Mouse (Mus musculus): ENCODE results near the gene March9. TPM values are rescaled to one million over a fixed set of nuclear protein-coding genes. Genes with fewer than 3 reads are reported as not detected.
"Not testable (repeated sequence)": the region's sequence is repeated elsewhere in the genome, so short reads cannot be mapped to it uniquely, and the experiment has no call there.

Gene March9
- polyA plus RNA-seq, 1 experiment from 2014 or later, result 1.5 TPM

DNA sequence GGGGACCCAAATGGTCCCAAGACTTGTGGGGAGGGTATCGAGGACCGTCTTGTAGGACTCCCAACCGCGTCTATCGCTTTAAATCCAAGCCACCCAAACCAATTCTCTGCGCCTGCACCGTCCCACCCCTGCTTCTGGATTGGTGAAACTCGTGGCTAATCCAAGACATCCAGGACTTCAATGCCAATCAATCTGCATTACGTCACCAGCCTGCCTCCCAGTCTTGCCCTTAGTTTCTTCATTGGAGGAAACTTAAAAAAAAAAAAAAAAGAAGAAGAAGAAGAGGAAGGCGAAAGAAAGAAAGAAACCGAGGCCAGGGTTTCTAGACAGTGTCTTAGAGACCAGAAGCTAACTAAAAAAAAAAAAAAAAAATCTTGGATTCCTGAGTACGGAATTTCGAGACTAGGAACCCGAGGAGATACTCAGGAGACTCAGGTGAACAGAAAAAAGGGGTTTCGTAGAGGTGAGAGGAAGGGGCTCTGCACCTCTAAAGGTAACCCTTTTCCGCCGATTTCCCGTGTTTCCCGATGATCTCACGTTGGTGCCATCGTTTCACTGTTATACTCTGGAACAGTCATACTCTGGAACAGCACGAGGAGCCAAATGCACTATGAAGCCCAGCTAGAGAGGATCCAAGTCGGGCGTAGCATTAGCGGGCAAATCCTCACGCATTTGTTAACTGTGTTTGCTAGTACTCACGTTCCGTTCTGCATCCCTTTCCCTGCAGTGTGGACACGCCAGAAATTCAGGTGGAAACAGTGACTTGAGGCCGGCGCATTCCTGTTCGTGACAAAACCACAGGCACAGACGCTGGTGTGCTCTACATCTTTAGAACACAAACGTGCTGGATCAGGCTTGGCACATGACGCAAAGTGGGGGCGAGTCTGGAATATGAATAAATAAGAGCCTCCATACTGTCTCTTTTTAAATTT lies 10.5 kb upstream of the March9 start, which contains the start of gene Tspan31:
Tspan31 (minus strand) TSS at position 75 of the 932 bp plus-strand sequence.
- Histone ChIP-seq H3K4me3 (replicated peaks) (peak within 1 kb of the TSS; percentile 64), H3K4me1 (replicated peaks) (peaks cover 27% of the 10 kb centered on the region), H3K27ac (peak within 1 kb of the TSS; percentile 90), H3K27me3 (peaks cover 9% of the 10 kb centered on the region), H3K9ac (replicated peaks) (peak within 1 kb of the TSS; percentile 75), H3K4me2 (peak within 1 kb of the TSS; percentile 93), H3K36me3 (peaks cover 35% of the 10 kb centered on the region), H3K9me3 (no peaks in the 10 kb centered on the region)
- ATAC-seq (ENCODE audit: insufficient number of reproducible peaks, insufficient read depth, low FRiP score, low TSS enrichment, low read depth), result peak; percentile 88
- WGBS, result 2% methylated on average over 36 of the region's 36 CpGs

DNA sequence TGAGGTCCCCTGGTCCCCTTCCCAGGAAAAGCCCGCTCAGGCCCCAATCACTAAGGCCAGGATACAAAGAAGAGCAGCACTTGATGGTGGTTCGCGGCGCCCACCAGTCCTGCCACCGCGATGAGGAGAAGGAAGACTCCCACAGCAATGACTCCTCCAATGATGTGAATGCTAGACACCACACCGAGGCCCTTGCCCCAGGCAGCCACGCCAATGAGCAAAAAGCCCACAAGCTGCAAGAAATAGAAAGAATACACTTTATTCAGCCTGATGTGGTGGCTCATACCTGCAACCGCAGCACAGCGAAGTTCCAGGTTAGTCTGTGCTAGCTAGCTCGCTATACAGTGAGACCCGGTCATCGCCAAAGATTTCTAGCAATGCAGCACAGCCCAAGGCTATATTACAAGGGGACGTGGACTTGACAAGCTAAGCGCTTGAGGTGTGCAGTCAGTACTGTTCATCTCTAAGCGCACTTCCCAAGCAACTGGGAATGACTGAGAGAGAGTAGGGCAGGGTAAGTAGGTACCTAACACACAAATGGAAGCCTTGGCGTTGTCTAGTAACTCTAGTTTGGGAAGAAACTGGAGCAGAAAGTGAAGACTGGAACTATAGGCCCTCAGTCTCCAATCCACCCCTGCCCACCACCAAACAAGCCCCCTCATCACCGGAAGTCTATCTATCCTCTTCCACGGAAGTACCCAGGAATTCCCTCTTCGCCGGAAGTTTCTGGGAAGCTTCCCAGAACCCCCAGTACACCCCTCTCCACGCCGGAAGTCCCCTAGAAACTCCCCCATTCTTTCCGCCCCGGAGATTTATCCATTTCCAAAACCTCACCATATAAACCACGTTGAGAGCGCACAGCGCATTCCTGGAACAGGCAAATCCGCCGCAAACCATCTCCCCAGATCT lies 9.6 kb upstream of the March9 start:
- peaks cover 35% of the 10 kb centered on the region for H3K4me1 ChIP-seq (replicated peaks)
- H3K9me3 ChIP-seq, result no peaks in the 10 kb centered on the region
- peak overlapping the region; percentile 90 for H3K27ac ChIP-seq
- peaks cover 44% of the 10 kb centered on the region for H3K36me3 ChIP-seq
- H3K4me2 ChIP-seq, result peak overlapping the region; percentile 83
- ATAC-seq (ENCODE audit: insufficient number of reproducible peaks, insufficient read depth, low FRiP score, low TSS enrichment, low read depth), result peak; percentile 54
- peak overlapping the region; percentile 64 for H3K4me3 ChIP-seq (replicated peaks)
- H3K9ac ChIP-seq (replicated peaks), result peak overlapping the region; percentile 63
- H3K27me3 ChIP-seq, result no peaks in the 10 kb centered on the region; the same call in 1 of the 2 replicates
- 10% methylated on average over 30 of the region's 30 CpGs for WGBS

DNA sequence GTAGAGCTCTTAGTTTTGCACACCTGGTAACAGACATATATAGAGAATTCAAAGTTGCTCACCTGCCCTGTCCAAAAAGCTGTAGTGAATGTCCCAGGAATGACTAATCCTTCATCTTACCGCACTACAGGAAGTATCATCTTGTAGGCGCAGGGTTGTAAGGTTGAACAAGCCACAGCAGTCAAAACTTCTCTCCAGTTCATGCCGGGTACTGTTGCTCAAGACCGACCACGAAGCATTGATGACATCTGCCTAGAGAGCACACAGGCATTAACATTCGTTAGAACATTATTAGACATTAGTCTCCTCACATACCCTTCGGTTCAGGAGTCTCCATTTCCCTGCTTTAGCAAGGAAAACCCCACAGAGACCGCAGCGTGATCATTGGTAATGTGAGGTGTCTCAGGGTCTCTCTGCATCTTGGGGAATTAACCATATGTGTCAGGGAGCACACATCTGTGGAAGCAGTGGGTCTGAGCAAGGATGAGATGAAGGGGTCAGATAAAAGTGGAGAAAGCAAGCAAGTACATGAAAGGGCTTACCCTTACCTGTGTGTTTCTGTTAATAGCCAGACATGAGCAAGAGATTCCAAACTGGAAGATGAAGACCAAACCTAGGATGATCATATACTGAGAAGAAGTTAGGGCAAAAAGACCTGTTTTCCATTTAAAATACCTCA lies 8.5 kb upstream of the March9 start:
- 80% methylated on average over 9 of the region's 9 CpGs for WGBS
- Histone ChIP-seq H3K36me3 (peaks cover 44% of the 10 kb centered on the region), H3K9ac (replicated peaks) (peak overlapping the region; percentile 63), H3K4me1 (replicated peaks) (peaks cover 35% of the 10 kb centered on the region), H3K27me3 (no peaks in the 10 kb centered on the region; the same call in 1 of the 2 replicates), H3K27ac (peak overlapping the region; percentile 90; the same call in 1 of the 2 replicates), H3K9me3 (no peaks in the 10 kb centered on the region), H3K4me2 (peak overlapping the region; percentile 83), H3K4me3 (replicated peaks) (peak overlapping the region; percentile 64)
- ATAC-seq (ENCODE audit: insufficient number of reproducible peaks, insufficient read depth, low FRiP score, low TSS enrichment, low read depth), result no peak

DNA sequence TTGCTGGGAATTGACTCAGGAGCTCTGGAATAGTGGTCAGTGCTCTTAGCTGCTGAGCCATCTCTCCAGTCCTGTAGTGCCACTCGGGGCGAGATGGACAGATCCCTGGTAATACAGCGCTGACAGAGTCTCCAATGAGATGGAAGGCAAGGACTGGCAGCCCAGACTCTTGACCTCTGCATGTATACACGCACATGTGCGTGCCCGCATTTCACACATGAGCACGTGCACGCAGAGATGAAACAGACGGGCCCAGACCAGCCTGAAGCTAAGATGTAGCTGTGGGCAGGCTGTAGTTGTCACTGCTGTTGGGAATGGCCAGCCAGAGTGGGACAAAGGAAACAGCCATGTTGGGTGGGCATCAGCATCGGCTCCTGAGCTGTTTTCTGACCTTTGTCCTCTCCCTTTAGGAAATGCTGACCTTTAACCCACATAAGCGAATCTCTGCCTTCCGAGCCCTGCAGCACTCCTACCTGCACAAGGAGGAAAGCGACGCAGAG lies 6.6 kb upstream of the March9 start:
- peaks cover 35% of the 10 kb centered on the region for H3K4me1 ChIP-seq (replicated peaks)
- 92% methylated on average over 14 of the region's 14 CpGs for WGBS
- no peaks in the 10 kb centered on the region for H3K9me3 ChIP-seq
- peaks cover 44% of the 10 kb centered on the region for H3K36me3 ChIP-seq
- H3K4me3 ChIP-seq (replicated peaks), result no peak overlapping the region; the same call in 1 of the 2 replicates
- ATAC-seq (ENCODE audit: insufficient number of reproducible peaks, insufficient read depth, low FRiP score, low TSS enrichment, low read depth), result no peak
- H3K9ac ChIP-seq (replicated peaks), result no peak overlapping the region
- no peak overlapping the region for H3K27ac ChIP-seq
- no peak overlapping the region for H3K4me2 ChIP-seq
- H3K27me3 ChIP-seq, result peaks cover 2% of the 10 kb centered on the region

DNA sequence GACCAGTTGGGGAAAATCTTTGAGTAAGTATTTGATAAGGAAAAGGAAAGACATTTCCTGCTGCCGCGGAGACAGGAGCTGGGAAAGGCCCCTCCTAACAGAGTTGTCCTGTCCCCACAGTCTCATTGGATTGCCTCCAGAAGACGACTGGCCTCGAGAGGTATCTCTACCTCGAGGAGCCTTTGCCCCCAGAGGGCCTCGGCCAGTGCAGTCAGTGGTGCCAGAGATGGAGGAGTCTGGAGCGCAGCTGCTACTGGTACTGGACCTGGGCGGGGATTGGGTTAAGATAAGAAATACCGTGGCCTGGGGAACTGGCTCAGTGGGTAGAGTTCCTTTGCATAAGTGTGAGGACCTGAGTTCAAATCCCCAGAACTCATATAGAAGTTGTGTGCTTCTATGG lies 6.0 kb upstream of the March9 start:
- no peak overlapping the region for H3K4me2 ChIP-seq
- WGBS, result 90% methylated on average over 9 of the region's 9 CpGs
- H3K4me1 ChIP-seq (replicated peaks), result peaks cover 31% of the 10 kb centered on the region
- ATAC-seq (ENCODE audit: insufficient number of reproducible peaks, insufficient read depth, low FRiP score, low TSS enrichment, low read depth), result no peak
- no peaks in the 10 kb centered on the region for H3K9me3 ChIP-seq
- H3K4me3 ChIP-seq (replicated peaks), result no peak overlapping the region
- H3K27ac ChIP-seq, result no peak overlapping the region
- H3K27me3 ChIP-seq, result peaks cover 8% of the 10 kb centered on the region
- H3K9ac ChIP-seq (replicated peaks), result no peak overlapping the region
- peaks cover 44% of the 10 kb centered on the region for H3K36me3 ChIP-seq

DNA sequence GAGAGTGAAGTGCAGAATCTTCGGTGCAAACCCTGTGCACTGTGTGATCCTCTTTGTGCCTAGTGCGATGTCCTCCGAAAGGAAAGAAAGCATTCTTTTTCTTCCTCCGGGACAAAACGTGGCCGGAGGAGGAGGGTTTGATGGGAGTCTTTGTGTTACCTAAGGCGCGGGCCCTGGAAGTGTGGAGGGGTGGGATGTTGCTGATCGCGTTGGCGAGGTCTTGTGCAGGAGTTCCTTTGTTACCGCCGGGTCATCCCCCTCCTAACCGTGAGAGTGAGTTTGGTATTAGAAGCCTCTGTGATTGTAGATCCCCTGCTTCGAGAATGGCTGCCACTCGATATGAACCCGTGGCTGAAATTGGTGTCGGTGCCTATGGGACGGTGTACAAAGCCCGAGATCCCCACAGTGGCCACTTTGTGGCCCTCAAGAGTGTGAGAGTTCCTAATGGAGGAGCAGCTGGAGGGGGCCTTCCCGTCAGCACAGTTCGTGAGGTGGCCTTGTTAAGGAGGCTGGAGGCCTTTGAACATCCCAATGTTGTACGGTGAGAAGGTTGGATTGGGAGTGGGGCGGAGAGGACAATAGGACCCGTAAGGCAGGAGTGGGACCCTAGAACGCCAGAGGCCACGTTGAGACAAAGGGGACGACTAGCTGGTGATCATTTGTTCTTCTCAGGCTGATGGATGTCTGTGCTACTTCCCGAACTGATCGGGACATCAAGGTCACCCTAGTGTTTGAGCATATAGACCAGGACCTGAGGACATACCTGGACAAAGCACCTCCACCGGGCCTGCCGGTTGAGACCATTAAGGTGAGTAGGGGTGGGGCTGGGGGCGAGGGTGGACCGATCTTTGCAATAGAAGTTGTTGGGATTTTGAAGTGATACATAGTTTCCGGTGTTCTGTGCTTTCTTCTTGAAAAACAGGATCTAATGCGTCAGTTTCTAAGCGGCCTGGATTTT lies 4.2 kb upstream of the March9 start:
- H3K4me2 ChIP-seq, result peak overlapping the region; percentile 79
- peaks cover 31% of the 10 kb centered on the region for H3K4me1 ChIP-seq (replicated peaks)
- no peak for ATAC-seq (ENCODE audit: insufficient number of reproducible peaks, insufficient read depth, low FRiP score, low TSS enrichment, low read depth)
- H3K27ac ChIP-seq, result peak overlapping the region; percentile 89
- peaks cover 26% of the 10 kb centered on the region for H3K27me3 ChIP-seq
- 14% methylated on average over 37 of the region's 37 CpGs for WGBS
- peak overlapping the region; percentile 97 for H3K9ac ChIP-seq (replicated peaks)
- no peaks in the 10 kb centered on the region for H3K9me3 ChIP-seq
- H3K36me3 ChIP-seq, result peaks cover 44% of the 10 kb centered on the region
- peak overlapping the region; percentile 88 for H3K4me3 ChIP-seq (replicated peaks)

DNA sequence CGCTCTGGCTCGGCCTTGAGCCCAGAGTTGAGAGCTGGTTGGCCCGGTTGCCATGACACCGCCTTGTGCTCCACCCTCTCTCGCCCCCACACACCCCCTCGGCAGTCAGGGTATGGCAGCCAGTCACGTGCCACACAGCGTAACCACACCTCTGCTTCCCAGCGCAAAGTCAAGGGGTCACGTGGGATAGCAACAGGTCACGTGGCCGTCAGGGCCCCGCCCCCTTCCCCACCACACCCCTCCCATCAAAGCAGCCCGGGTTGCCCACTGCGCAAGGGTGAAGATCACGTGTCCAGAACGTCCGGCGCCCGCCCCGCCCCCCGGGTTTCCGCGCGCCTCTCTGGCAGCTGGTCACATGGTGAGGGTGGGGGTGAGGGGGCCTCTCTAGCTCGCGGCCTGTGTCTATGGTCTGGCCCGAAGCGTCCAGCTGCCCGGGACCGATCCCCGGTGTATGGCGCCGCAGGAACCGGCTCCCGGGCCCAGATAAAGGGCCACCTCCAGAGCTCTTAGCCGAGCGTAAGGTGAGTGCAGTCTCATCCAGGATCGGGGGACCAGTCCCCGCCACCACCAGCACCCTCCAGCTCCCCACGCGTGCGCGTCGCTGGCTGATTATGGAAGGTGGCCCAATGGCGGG lies 3.4 kb upstream of the March9 start, which contains the start of gene Cdk4:
Cdk4 (plus strand) TSS at position 296 of the 634 bp plus-strand sequence.
- Histone ChIP-seq H3K9me3 (no peaks in the 10 kb centered on the region), H3K4me1 (replicated peaks) (peaks cover 31% of the 10 kb centered on the region), H3K4me3 (replicated peaks) (peak within 1 kb of the TSS; percentile 88), H3K36me3 (peaks cover 38% of the 10 kb centered on the region), H3K27ac (peak within 1 kb of the TSS; percentile 89), H3K9ac (replicated peaks) (peak within 1 kb of the TSS; percentile 97), H3K27me3 (peaks cover 34% of the 10 kb centered on the region), H3K4me2 (peak within 1 kb of the TSS; percentile 79)
- peak; percentile 87 for ATAC-seq (ENCODE audit: insufficient number of reproducible peaks, insufficient read depth, low FRiP score, low TSS enrichment, low read depth)
- WGBS, result under 1% methylated on average over 44 of the region's 46 CpGs

DNA sequence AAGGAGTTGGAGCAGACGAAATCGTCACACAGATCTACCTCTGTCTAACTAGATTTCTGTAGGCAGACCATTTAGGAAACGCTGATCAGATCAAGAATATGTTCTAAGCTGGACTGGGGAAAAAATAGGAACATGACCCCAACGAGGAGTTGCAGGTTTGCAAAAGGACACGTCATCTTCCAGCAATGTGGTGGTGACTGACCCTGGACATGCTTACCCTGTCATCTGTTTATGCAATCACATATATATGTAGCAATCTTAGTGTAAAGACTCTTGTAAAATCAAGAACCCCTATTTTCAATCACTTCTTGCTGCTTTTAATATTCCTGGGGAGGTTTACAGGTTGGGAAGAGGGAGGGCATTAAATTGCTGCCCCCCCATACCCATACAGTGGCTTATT lies 2.5 kb upstream of the March9 start:
- no peak for ATAC-seq (ENCODE audit: insufficient number of reproducible peaks, insufficient read depth, low FRiP score, low TSS enrichment, low read depth)

DNA sequence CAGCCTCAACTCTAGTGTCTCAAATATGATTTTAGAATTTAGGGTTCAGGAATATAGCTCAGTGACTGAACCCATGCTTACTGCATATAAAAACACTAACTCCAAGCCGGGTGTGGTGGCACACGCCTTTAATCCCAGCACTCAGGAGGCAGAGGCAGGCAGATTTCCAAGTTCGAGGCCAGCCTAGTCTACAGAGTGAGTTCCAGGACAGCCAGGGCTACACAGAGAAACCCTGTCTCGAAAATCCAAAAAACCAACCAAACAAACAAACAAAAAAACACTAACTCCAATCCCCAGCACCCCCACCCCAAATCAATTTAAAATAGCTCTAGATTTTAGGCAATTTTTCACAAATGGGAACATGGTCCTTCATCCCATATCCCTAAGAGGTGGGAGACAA lies 2.1 kb upstream of the March9 start:
- not testable (repeated sequence) for H3K4me3 ChIP-seq (replicated peaks); H3K27ac ChIP-seq; H3K9ac ChIP-seq (replicated peaks); ATAC-seq (ENCODE audit: insufficient number of reproducible peaks, insufficient read depth, low FRiP score, low TSS enrichment, low read depth); H3K4me2 ChIP-seq; H3K9me3 ChIP-seq
- Histone ChIP-seq H3K4me1 (replicated peaks) (peaks cover 31% of the 10 kb centered on the region), H3K36me3 (peaks cover 31% of the 10 kb centered on the region), H3K27me3 (peaks cover 45% of the 10 kb centered on the region)
- 93% methylated on average over 4 of the region's 4 CpGs for WGBS

More for the DNA sequence above, 2.5 kb upstream of the March9 start:
- Histone ChIP-seq H3K4me3 (replicated peaks) (no peak overlapping the region), H3K9me3 (no peaks in the 10 kb centered on the region), H3K9ac (replicated peaks) (no peak overlapping the region), H3K27me3 (peaks cover 41% of the 10 kb centered on the region), H3K27ac (no peak overlapping the region), H3K4me2 (no peak overlapping the region), H3K4me1 (replicated peaks) (peaks cover 31% of the 10 kb centered on the region), H3K36me3 (peaks cover 31% of the 10 kb centered on the region)
- 77% methylated on average over 5 of the region's 5 CpGs for WGBS

All from limb, embryonic 12.5 days (tissue).